Mouse (Mus musculus) adrenal gland, postnatal 10 days (tissue): Measurements from ENCODE around the gene Samd4b. TPM values are rescaled to one million over a fixed set of nuclear protein-coding genes. Genes with fewer than 3 reads are reported as not detected.
"Not testable (repeated sequence)": the region's sequence is repeated elsewhere in the genome, so short reads cannot be mapped to it uniquely, and the experiment has no call there.

Source experiments
- DNase-seq: peaks from one replicate; pipeline ENCODE4 v3.0.0; 2021; ENCODE audit warnings: mixed read lengths
- total RNA-seq, 2 experiments: library from RNA; stranded (reverse); gene quantifications; 2 replicates each; pipeline ENCODE4 v1.2.3; 2021

The Samd4b gene
- total RNA-seq, 2 experiments from 2014 or later = 45.5 to 49.6 TPM

DNA sequence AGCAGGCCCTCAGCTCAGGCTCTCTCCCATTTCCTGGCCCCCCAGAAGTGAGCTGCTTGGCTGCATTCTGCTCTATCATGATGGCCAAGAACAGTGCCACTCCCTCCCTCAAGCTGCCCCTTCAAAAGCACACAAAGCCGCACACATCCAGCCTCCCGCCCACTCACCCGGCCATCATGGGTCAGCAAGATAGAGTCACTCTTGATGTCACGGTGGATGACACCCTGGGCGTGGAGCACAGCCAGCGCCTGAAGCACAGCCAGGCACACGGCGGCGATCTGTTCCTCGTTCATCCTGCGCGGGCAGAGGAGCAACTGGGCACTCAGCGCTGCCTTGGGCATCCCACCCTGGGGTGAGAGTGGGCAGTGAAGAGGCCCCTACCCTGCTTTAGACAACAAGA lies 35.6 kb downstream of the Samd4b start:
- no peak for DNase-seq

DNA sequence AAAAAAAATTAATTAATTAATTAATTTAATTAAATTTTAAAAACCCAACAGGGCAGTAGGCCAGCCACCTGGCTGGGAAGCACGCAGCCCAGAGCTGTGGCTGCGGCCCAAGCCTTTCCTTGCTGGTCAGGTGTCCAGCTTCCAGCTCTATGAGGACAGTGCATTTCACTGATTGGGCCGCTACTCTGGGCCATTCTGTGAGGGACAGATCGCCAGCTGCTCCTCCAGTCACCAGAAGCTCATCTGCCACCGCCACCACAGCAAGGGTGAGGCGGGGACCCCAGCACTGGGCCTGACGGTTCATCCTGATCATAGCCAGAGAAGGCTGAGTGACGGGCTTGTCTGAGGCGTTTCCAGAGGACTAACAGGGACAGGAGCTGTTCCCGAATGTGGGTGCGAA lies 36.0 kb downstream of the Samd4b start:
- no peak for DNase-seq

DNA sequence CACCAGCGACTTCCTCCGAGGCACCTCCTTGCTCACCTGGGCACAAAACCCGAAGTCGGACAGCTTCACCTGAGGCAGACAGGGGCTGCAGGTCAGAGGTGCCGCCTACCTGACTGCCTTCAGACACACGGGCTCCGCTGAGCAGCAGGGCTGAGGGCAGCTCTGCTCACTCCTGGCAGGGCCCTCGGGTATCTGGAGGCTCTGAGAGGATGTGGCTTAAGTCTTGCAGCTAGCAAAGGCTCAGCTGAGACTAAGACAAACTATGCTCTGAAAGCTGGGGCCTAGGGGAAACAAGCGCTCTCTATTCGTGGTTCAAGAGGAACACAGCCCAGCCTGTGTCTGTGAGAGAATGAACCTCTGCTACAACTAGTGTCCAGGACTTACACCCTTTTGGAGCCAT lies 37.1 kb downstream of the Samd4b start:
- DNase-seq = no peak

DNA sequence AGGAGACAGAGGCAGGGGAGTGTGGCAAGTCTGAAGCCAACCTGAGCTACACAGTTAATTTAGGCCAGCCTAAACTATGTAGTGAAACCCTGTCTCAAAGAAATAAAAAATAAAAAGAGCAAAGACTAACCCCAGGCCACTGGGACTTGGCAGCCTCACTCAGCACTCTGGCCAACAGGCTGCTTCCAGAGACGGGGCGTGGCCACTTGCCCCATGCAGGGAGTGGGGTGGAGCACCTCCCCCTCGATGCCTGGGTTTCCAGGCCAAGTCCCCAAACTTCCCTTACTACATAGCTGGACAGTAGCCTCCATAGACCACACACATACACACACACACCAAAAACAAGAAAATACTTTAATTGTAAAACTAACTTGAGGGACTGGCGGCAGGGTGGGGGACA lies 39.5 kb downstream of the Samd4b start:
- peak; percentile 72 for DNase-seq

DNA sequence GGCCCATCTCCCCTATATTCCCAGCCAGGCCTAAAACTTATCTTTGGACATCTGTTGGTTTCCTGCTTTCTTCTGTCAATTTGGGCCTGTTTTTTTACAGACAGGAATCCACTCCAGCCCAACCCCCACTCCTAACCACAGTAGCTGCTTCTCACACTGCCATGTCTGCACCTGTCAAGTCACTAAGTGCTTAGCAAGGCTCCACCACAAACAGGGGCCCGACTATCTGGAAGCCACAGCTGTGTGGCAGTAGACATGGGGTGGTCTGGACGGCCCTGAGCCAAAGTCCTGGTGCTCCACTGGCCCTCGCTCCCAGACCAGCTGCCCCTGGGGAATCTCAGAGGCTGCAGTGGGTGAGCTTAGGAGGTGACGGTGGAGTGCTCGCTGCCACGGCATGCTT lies 40.2 kb downstream of the Samd4b start:
- DNase-seq = no peak

DNA sequence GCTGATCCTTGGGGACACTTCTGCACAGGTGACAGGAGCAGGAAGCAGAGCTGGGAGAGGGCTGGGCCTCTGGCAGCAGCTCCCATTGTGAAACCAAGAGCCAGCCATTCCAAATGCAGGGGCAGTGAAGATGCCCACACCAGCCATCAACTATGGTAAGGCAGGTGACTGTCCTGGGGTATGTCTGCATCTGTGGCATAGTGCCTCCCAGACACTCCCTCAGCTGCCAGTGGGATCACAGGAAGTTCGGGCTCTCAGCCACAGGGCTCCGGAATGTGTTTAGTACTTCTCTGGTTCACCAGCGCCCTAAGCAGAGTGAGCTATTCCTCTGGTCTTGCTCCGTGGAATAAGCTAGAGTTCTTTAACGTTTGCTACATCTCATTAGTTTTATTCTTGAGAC lies 40.9 kb downstream of the Samd4b start:
- no peak for DNase-seq

DNA sequence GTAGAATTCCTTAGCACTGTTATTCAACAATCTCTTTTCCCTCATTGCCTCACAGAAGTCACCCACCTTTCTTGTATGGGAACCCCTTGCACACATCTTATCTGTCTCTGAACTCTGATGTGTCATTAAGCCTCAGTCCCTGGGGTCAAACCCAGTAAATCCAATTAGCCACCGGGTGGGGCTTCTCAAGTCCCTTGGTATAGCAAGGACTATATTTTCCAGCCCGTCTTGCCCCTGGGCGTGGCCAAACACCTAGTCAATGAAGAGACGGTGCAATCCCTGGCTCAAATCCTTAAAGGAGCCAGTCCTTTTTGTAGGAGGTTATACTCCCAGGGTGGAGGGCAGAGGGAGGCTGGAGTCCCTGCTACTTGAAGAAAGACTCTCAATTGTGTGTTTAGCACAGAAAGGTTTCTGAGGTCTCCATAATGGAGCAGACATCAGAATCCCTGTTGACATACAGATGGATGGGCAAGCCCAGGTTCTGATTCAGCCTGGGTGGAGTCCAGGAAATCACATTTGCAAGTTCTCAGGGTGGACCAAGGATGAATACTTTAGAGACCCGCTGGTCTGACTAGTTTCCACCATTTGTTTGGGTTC lies 41.9 kb downstream of the Samd4b start:
- no peak for DNase-seq

DNA sequence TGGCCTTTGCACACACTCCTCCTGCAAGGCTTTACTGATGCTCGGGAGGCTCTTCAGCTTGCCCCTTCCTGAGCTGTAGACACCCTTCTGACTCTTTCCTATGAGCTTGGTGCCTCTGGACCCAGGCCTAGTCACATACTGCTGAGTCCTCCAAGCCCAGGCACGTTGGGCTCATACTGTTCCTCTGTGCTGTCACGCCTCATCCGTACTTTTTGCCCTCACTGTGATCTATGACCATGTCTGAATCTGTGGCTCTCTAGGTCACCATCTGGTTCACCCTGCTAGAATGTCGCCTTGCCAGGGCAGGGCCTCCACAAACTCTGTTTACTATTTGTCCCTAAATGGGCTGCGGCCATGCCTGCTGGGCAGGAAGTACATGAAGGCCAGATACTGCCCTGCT lies 44.9 kb downstream of the Samd4b start:
- DNase-seq = no peak

DNA sequence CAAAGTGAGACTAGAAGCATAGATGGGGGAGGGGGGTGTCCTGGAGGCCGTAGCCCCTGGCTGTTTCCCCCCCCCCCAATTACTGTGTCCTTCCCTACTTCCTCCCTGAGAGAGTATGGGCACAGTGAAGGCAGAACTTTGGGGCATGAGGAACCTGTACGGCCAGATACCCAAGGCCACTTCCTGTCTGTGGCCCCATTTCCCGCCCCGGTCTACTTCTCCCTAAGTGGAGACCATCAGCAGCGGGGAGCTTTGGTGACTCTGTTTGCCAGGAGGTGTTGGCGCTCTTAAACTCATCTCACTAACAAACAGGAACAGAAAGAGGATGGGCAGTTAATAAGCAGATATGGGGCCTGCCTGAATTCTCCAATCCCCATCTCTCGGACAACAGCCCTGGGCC lies 50.3 kb downstream of the Samd4b start:
- no peak for DNase-seq

DNA sequence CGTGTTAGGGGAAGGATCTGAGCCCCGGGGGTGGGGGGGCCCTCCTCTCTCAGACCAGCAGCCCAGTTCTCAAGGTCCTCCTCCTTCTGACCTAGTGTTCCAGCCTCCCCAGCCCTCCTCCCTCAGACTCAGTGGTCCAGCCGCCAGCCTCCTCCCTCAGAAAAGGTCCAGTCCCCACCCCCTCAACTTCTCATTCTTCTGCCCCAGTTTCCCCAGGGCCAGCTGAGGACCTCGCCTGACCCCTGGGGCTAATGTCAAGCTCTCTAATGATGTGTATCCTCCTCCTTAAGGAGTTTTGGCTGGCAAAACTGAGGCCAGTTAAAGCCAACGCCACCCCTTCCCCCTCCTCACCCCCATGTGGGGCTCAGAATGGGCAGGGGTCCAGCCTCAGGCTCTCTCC lies 50.8 kb downstream of the Samd4b start, which contains the start of gene Nccrp1:
TSS of gene Nccrp1 (minus strand) at position 101 of the 400 bp plus-strand sequence.
- DNase-seq = no peak

DNA sequence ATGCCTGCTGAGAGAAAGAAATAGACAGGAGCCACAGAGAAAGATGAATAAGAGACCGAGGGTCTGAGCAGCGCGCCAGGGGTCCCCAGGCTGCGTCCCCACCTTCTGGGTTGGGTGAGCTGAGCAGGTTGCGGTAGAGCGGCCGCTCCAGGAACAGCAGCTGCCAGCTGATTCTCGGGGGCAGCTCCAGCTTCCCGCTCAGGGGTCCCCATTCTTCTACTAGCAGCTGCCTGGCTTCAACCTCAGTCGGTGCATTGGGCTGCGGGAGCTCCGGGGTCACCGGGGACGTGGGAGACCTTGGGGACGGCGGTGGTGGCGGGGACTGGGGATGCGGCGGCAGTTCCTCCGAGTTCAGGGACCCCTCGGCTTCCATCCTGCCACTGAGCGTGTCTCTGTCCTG lies 51.3 kb downstream of the Samd4b start:
- no peak for DNase-seq

DNA sequence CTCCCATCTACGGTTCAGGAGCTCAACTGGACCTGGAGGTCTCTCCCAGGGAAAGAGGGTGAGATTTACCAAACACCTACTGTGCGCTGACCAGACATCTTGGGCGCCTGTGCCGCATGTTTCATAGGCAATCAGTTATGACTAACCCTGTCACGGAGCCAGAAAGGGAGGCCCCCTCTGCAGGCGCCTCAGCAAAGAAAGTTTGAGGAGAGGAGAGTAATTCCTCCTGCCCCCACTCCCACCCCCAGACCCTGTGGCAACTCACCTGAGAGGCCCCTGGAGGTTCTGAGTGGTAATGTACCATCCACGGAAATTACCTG lies 52.1 kb downstream of the Samd4b start:
- no peak for DNase-seq

DNA sequence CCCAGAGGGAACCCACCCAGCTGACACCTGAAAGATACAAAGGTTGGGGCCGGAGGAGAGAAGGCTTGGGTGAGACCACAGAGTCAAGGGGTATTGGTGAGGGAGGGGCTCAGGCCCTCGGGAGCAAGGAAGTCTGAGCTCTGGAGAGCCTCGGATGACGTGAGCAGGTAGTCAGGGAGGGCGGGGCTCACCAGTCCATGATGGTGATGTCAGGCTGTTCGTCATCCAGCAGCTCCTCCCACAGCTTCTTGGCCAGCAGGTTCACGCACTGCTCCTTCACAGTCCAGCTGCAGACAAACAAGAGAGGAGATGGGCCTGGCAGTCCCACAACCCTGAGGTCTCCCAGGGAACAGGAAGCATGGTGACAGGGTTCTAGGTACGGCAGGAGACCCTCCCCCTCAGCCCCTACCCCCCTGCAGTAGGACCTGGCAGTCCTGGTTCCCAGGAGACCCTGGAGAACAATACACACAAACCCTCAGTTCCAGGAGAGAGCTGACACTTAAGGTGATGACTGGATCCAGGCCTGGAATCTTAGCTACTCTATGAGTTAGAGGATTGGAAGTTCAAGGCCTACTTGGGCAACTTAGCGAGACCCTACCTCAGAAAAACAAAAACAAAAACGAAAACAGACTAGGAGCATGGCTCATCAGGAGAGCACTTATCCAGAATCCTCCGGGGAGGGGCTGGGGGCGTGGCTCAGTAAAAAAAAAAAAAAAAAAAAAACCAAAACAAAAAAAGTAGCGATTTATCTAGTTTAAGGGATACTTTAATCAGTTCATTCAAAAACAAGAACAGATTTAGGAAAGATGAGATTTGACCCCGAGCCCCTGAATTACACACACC lies 52.7 kb downstream of the Samd4b start:
- no peak for DNase-seq

DNA sequence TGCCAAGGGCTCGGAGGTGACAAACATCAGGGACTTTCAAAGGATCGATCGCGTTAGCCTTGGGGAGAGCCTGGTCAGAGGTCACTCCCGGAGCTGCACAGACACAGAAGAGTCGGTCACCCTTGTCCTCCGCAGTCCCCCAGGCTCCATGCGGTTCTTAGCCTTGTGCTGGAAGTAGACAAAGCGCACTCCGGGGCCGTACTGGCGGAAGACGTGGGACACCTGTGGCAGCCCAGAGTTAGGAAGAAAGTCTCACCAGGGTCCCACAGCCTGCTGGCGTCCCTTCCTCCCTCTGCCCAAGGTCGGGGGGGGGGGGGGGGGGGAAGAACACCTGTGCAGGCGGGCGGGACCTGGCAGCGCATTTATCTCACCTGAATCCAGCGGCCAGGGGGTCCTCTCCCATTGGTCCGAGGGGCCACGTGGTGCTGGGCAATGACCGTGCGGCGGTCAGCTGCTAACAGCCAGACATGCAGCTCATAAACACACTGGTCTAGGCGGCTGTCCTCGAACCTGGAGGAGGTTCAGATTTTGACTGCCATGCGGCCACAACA lies 53.8 kb downstream of the Samd4b start:
- DNase-seq = no peak

DNA sequence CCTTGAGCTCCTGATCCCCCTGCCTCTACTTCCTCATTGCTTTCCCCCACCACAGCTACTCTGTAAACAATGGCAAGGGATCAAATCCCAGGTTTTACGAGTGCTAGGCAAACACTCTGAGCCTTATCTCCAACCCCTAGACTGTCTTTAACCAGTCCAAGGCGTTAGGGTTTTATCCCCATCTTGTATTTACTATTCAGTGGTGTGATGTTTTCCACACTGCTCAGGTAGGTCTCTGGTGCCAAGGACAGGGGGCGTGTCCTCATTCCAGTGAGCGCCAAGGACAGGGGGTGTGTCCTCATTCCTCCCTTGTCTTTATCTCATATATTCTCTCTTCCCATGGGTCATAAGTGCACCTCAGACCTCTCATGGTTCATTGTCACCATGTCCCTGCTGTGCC lies 57.4 kb downstream of the Samd4b start, which contains the start of gene Sycn:
TSS of gene Sycn (plus strand) at position 360 of the 400 bp plus-strand sequence.
- DNase-seq = no peak

DNA sequence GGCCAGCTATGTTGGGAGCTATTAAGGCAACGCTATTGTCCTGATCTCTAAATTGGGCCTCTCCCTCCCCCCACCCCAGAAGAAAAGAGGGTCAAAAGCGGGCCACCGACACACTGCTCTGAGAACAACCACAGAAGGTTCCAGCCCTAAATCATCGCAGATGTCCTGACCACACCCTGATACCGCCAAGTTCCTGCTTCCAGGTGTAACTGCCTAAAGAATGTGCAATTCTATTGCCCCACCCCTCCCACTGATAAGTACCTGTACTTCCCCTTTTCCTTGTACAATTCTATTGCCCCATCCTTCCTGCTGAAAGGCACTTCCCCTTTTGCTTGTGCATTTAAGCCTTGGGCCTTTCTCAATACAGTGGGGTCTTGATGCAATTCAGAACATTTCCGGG lies 59.1 kb downstream of the Samd4b start:
- DNase-seq = not testable (repeated sequence)

DNA sequence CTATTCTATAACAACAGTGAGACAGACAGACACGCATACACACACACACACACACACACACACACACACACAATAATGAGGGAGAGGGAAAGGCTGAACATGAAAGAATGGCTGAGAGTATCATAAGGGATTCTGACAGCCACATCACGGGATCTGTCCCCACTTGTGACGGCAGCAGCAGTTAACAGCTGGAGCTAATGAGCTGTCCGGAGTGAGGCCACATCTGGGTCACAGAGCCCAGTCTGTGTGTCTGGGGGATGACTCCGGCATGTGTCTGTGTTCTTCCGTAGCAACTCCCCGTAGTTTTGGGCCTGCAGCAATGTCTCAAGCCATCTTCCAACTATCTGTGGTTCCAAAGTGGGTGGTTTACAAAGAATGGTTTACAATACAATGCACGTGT lies 65.9 kb downstream of the Samd4b start:
- DNase-seq = no peak

DNA sequence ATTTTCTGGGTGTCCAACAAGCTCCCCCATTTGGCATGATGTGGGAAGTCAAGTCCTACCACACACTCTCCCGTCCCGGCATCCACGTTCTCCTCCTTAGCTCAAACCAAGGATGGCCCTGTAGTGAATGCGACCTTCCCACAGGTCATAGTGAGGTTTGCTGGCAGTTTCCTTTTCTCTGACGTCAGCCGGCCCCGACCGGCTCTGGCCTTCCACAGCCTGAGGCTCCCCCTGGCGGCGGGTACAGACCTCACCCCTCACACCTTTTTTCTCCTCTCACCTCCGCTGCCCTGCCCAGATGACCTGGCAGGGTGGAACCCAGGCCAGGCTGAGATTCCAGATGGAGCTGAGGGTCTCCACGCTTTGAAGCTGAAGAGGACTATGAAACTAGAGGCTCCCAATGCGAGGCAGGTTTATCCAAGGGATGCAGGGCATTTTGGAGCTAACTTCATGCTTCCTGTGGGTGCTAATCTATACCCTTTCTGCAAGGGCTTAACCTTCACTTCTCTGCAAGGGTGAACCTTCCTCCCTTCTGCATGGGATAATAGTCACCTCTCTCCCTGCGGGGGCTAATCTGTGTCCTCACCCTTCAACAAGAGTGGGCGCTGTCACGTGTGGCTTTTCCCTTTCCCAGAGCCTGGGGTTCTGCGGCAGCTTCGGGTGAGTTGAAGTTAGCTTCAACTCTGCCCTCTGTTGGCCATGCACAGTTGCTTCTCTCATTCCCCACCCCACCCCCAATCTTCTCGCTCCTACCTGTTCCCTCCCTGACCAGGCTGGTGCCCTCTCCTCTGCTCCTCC lies 69.8 kb downstream of the Samd4b start:
- peak; percentile 92 for DNase-seq

DNA sequence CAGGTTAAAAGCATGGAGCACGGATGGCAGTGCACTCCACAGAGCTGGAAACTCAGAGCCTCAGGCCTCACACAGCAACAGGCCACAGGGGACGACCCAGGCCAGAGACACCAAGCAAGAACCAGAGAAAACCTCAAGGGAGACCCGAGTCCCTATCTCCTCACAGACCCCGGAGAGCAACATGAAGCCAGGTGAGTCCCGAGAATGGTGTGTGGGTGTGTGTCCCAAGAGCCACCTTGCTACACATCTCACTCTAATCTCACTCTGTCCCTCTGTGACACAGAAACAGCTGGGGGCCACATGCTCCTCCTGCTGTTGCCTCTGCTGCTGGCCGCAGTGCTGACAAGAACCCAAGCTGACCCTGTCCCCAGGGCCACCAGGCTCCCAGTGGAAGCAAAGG lies 75.4 kb downstream of the Samd4b start, which contains the start of gene Ifnl3:
TSS of gene Ifnl3 (plus strand) at position 301 of the 400 bp plus-strand sequence.
- DNase-seq = not testable (repeated sequence)

DNA sequence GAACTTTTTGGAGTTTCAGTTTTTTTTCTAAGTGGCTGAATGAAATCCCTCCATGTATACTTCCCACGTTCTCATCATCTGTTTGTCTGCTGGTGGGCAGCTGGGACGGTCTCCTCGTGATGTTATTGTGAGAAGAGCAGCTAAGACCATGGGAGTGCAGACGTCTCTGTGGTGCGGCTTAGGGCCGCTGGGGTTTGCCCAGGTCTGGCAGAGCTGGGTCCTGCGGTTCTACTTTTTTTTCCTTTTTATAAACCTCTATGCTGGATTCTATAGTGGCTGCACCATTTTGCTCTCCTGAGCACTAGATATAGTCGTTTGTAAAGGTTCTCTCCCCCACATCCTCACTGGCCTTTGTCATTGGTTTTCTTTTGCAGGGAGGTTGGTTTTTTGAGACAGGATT lies 86.5 kb downstream of the Samd4b start:
- no peak for DNase-seq

DNA sequence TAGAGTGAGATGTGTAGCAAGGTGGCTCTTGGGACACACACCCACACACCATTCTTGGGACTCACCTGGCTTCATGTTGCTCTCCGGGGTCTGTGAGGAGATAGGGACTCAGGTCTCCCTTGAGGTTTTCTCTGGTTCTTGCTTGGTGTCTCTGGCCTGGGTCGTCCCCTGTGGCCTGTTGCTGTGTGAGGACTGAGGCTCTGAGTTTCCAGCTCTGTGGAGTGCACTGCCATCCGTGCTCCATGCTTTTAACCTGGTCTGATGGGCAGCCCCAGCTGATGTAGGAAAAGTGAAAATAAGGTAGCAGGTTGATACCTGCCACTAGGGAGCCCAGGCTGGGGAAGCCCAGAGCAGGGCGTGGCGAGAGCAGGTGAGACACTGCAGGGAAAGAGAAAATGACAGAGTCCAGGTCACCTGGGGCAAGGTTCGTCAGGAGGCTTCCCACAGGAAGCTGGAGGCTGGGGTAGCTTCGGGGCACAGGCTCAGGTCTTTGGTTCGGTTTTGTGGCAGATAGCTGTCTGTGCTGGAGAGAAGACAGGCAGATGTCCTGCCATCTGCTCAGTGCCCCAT lies 87.5 kb downstream of the Samd4b start, which contains the start of gene Ifnl2:
TSS of gene Ifnl2 (minus strand) at position 51 of the 570 bp plus-strand sequence.
- not testable (repeated sequence) for DNase-seq

DNA sequence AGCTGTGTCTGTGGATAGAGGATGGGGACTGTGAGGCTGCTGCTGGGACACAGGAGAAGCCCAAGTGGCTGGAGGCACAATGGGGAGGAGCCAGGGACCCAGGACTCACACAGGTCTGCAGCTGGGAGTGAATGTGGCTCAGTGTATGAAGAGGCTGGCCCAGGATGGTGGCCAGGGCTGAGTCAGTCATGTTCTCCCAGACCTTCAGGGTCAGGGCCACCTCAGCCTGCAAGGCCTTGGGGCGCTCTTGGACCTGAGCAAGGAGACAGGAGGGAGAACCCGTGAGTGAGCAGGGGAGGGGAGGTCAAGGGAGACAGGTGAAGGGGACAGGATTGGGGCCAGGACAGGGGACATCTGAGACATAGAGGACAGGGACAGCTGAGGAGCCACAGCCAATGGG lies 88.8 kb downstream of the Samd4b start:
- DNase-seq = peak; percentile 6
